Mouse (Mus musculus) G1E (cell line): ENCODE data around the gene Rsph14. TPM values are rescaled to one million over a fixed set of nuclear protein-coding genes. Genes with fewer than 3 reads are reported as not detected.

Experiments
- ATAC-seq: 2 replicates; pipeline ENCODE4 v1.8.0; 2016; ENCODE audit warnings: mild to moderate bottlenecking; ENCODE audit not compliant: insufficient number of reproducible peaks, poor library complexity, low FRiP score, severe bottlenecking; ENCODE audit errors: extremely low read depth
- DNase-seq: peaks from one replicate; pipeline ENCODE4 v3.0.0; 2012; ENCODE audit warnings: low spot score
- H3K27me3 ChIP-seq: 2 replicates; pipeline ENCODE4 v1.6.1; 2012; ENCODE audit warnings: mild to moderate bottlenecking, low read length, inconsistent platforms; ENCODE audit not compliant: insufficient read depth
- H3K36me3 ChIP-seq: replicated peaks from 2 replicates; pipeline ENCODE3; 2012; ENCODE audit warnings: mild to moderate bottlenecking, inconsistent platforms
- H3K4me1 ChIP-seq: 2 replicates; pipeline ENCODE4 v1.6.1; 2012; ENCODE audit warnings: low read depth, low read length, inconsistent platforms, mixed read lengths; ENCODE audit not compliant: insufficient read depth
- H3K4me3 ChIP-seq: 2 replicates; pipeline ENCODE4 v1.5.1; 2012; ENCODE audit warnings: low read depth, mild to moderate bottlenecking, inconsistent platforms, low read length, moderate library complexity, mixed read lengths
- H3K9me3 ChIP-seq: replicated peaks from 2 replicates; pipeline ENCODE4 v1.6.1; 2012; ENCODE audit warnings: inconsistent platforms
- CTCF ChIP-seq: IDR thresholded peaks from 2 replicates; pipeline ENCODE4 v1.5.1; 2012; ENCODE audit warnings: low read depth, low read length, inconsistent platforms, mixed read lengths
- GATA1 ChIP-seq: IDR thresholded peaks from 2 replicates; pipeline ENCODE4 v1.6.1; 2012; ENCODE audit warnings: borderline replicate concordance, low read length, inconsistent platforms, mixed read lengths
- GATA2 ChIP-seq: IDR thresholded peaks from 2 replicates; pipeline ENCODE4 v1.6.1; 2012; ENCODE audit warnings: low read depth, low read length, inconsistent platforms, borderline replicate concordance
- POLR2AphosphoS5 ChIP-seq: IDR thresholded peaks from 2 replicates; pipeline ENCODE4 v1.6.1; 2012; ENCODE audit warnings: low read depth, low read length, inconsistent platforms; ENCODE audit not compliant: insufficient replicate concordance
- TAL1 ChIP-seq: conservative IDR thresholded peaks from 2 replicates; pipeline ENCODE4 v1.6.1; 2012; ENCODE audit warnings: low read depth, low read length, inconsistent platforms, mixed read lengths
- polyA plus RNA-seq: library from polyadenylated mRNA; stranded (reverse); fragments of >175 nt; gene quantifications from 2 replicates; pipeline ENCODE4 v1.2.3, GENCODE M21; 2012
- total RNA-seq, 2 experiments: library from RNA; stranded (forward) in 1 of 2; stranded (reverse) in 1 of 2; fragments of 200-1000 nt in 1 of 2; fragments of >200 nt in 1 of 2; fragmentation: Nextera tagmentation in 1 of 2; gene quantifications; 2 replicates each; pipeline ENCODE4 v1.2.3; 2014 to 2017

The Rsph14 gene
- total and polyA plus RNA-seq, 3 experiments, result 0.16 TPM; not detected in 2

DNA sequence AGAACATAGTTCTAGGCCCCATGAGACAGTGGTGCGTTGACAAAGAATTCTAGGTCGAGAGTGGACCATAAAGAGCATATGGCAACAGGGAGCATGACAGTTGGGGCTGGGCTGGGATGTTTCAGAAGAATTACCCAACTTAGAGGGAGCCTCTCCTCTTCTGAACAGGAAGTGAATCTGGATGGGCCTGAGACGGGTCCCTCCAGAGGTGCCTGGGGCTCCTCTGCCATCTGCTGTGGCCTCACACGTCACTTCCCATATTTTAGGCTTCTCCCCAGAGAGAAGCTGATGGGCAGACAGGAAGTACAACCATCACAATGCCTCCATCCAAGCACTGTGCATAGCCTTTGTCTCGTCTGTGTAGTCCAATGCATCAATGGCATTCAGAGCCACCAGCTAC lies 23.3 kb upstream of the Rsph14 start:
- Histone ChIP-seq H3K27me3 (no peaks in the 10 kb centered on the region), H3K4me3 (no peak overlapping the region), H3K36me3 (no peaks in the 10 kb centered on the region), H3K4me1 (no peaks in the 10 kb centered on the region), H3K9me3 (peaks cover 84% of the 10 kb centered on the region)
- no peak for ATAC-seq
- TF ChIP-seq GATA2, result no peak
- no peak for TF ChIP-seq POLR2AphosphoS5
- TF ChIP-seq TAL1, result no peak
- TF ChIP-seq GATA1, result no peak
- TF ChIP-seq CTCF, result no peak
- no peak for DNase-seq

DNA sequence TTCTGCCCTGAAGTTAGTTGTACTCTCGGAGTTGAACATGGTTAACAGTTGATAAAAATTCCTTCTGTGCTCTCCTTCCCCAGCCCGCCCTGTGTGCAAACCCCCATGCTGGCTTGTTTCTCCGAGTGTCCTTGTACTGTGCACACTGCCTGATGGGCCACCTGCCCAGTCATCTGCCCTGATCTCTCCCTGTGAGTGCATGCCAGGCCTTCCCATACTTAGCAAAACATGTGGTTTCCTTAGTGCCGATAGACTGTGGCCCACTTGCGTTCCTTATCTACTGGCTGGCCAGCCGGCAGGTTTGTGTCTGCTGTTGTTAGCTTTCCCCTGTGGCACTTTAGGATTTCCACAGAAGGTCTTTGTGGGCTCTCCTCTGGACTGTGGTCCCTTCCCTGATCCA lies 21.7 kb upstream of the Rsph14 start:
- ATAC-seq (no peak), DNase-seq (no peak)
- no peaks in the 10 kb centered on the region for H3K36me3 ChIP-seq
- no peak overlapping the region for H3K4me3 ChIP-seq
- no peak for TF ChIP-seq TAL1
- no peak for TF ChIP-seq CTCF
- TF ChIP-seq GATA1, result no peak
- TF ChIP-seq POLR2AphosphoS5, result no peak
- no peak for TF ChIP-seq GATA2
- H3K4me1 ChIP-seq, result no peaks in the 10 kb centered on the region
- H3K9me3 ChIP-seq, result peaks cover 84% of the 10 kb centered on the region
- no peaks in the 10 kb centered on the region for H3K27me3 ChIP-seq

- DNase-seq (no peak), ATAC-seq (no peak)
- H3K27me3 ChIP-seq, result no peaks in the 10 kb centered on the region
- no peak overlapping the region for H3K4me3 ChIP-seq
- H3K9me3 ChIP-seq, result peaks cover 86% of the 10 kb centered on the region
- TF ChIP-seq GATA2, result no peak
- TF ChIP-seq CTCF, result no peak
- TF ChIP-seq POLR2AphosphoS5, result no peak
- no peak for TF ChIP-seq TAL1
- no peak for TF ChIP-seq GATA1
- no peaks in the 10 kb centered on the region for H3K36me3 ChIP-seq
- no peaks in the 10 kb centered on the region for H3K4me1 ChIP-seq
These were observed 21.3 kb upstream of the Rsph14 start for GRCm38 (mm10) chr10:75053655-75054054.

GRCm38 (mm10) chr10:75052902-75053301 lies 20.5 kb upstream of the Rsph14 start:
- ATAC-seq, result no peak
- no peaks in the 10 kb centered on the region for H3K36me3 ChIP-seq
- no peak for DNase-seq
- H3K4me1 ChIP-seq, result no peaks in the 10 kb centered on the region
- TF ChIP-seq TAL1 (no peak), POLR2AphosphoS5 (no peak), GATA1 (no peak), GATA2 (no peak)
- peaks cover 87% of the 10 kb centered on the region for H3K9me3 ChIP-seq
- no peak overlapping the region for H3K4me3 ChIP-seq
- H3K27me3 ChIP-seq, result no peaks in the 10 kb centered on the region

GRCm38 (mm10) chr10:75051364-75052074 lies 19.1 kb upstream of the Rsph14 start:
- DNase-seq (no peak), ATAC-seq (no peak)
- no peaks in the 10 kb centered on the region for H3K4me1 ChIP-seq
- no peaks in the 10 kb centered on the region for H3K36me3 ChIP-seq
- H3K27me3 ChIP-seq, result no peaks in the 10 kb centered on the region
- peak overlapping the region; percentile 12; the same call in 1 of the 2 replicates for H3K4me3 ChIP-seq
- TF ChIP-seq TAL1, result no peak
- peaks cover 87% of the 10 kb centered on the region for H3K9me3 ChIP-seq

DNA sequence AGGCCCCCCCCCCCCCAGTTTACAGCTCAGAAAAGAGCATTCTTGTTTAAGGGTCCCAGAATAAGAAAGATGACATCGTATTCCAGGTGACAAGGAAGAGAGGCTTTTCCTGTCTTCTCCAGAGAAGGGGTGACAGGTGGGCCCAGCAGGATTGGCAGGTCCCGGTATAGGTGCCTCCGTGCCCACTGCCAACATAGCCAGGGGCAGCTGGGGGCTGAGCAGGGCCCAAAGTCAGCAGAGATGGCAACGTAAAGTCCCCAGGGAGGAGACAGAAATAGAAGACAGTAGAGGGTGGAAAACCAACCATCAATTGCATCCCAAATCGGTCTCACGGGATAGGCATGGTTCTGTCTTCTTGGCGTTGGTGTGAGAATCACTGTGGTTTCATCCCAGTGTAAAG lies 16.3 kb upstream of the Rsph14 start:
- TF ChIP-seq POLR2AphosphoS5, result no peak
- TF ChIP-seq TAL1, result no peak
- TF ChIP-seq GATA1, result no peak
- TF ChIP-seq GATA2, result no peak
- no peak for TF ChIP-seq CTCF
- H3K4me1 ChIP-seq, result no peaks in the 10 kb centered on the region
- no peak overlapping the region for H3K4me3 ChIP-seq
- peaks cover 94% of the 10 kb centered on the region for H3K9me3 ChIP-seq
- no peaks in the 10 kb centered on the region for H3K36me3 ChIP-seq
- no peak for ATAC-seq
- DNase-seq, result no peak
- no peaks in the 10 kb centered on the region for H3K27me3 ChIP-seq

GRCm38 (mm10) chr10:75045831-75046230 lies 13.4 kb upstream of the Rsph14 start:
- no peak for TF ChIP-seq TAL1
- no peak for TF ChIP-seq GATA1
- no peak for TF ChIP-seq POLR2AphosphoS5
- TF ChIP-seq GATA2, result no peak
- no peak for TF ChIP-seq CTCF
- Histone ChIP-seq H3K27me3 (no peaks in the 10 kb centered on the region; the same call in 1 of the 2 replicates), H3K36me3 (no peaks in the 10 kb centered on the region), H3K9me3 (peaks cover 87% of the 10 kb centered on the region), H3K4me1 (no peaks in the 10 kb centered on the region), H3K4me3 (no peak overlapping the region)
- DNase-seq, result no peak
- no peak for ATAC-seq
